Mouse (Mus musculus) testis, adult 2 months (tissue): ENCODE results near the gene Chit1.

Experiments
- CTCF ChIP-seq: fragments of 200-500 bp; IDR thresholded peaks from 2 replicates; pipeline ENCODE4 v1.5.1; 2012; ENCODE audit warnings: low read depth, mild to moderate bottlenecking, inconsistent platforms, low read length, moderate library complexity; ENCODE audit not compliant: control insufficient read depth, insufficient read depth, insufficient replicate concordance
- POLR2A ChIP-seq: fragments of 200-500 bp; IDR thresholded peaks from 2 replicates; pipeline ENCODE4 v1.6.1; 2012; ENCODE audit warnings: low read depth, mild to moderate bottlenecking, inconsistent platforms, low read length, moderate library complexity; ENCODE audit not compliant: control insufficient read depth

DNA sequence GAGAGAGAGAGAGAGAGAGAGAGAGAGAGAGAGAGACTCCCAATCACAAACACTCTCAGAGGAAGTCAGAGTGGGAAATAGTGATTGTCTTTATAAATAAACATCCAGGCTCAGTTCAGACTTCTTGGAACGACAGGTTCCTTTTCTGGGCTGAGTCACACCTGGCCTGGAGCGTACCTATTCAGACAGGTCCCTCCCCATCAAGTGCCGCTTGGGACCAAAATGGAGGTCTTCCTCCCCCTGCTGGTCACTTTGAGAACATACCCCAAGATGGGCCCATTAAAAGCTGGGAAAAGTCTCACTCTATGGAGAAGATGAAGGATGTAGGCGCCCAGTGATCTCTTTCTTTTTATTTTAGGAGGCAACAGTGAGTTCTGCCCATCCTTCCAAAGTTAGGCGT lies 4.3 kb upstream of the Chit1 start:
- TF ChIP-seq POLR2A = no peak
- peak; percentile 65; the same call in 1 of the 2 replicates for TF ChIP-seq CTCF
